Mouse (Mus musculus) intestine, postnatal 0 days (tissue): Measurements from ENCODE around the gene Ext2. TPM values are rescaled to one million over a fixed set of nuclear protein-coding genes. Genes with fewer than 3 reads are reported as not detected.

ENCODE experiments used
- ATAC-seq: fragments of 200-750 bp; cut with Nextera tagmentation; 2 replicates; pipeline ENCODE4 v1.8.0; 2017; ENCODE audit warnings: mild to moderate bottlenecking, moderate TSS enrichment, moderate library complexity
- H3K27ac ChIP-seq: fragments of 300-500 bp; sonication (generic); 2 replicates; pipeline ENCODE4 v1.5.1; 2014; ENCODE audit warnings: mild to moderate bottlenecking, low read depth, low read length, moderate library complexity
- H3K27me3 ChIP-seq: fragments of 300-500 bp; sonication (generic); replicated peaks from 2 replicates; pipeline ENCODE4 v1.6.1; 2014; ENCODE audit warnings: low read length, mixed read lengths; ENCODE audit not compliant: control insufficient read depth, insufficient read depth
- H3K36me3 ChIP-seq: fragments of 300-500 bp; sonication (generic); 2 replicates; pipeline ENCODE4 v1.6.1; 2014; ENCODE audit warnings: mild to moderate bottlenecking, moderate library complexity; ENCODE audit not compliant: control insufficient read depth, insufficient read depth
- H3K4me1 ChIP-seq: fragments of 300-500 bp; sonication (generic); replicated peaks from 2 replicates; pipeline ENCODE4 v1.6.1; 2014; ENCODE audit warnings: antibody characterized with exemption, low read length, mixed read lengths; ENCODE audit not compliant: control insufficient read depth, insufficient read depth
- H3K4me2 ChIP-seq: fragments of 300-500 bp; sonication (generic); replicated peaks from 2 replicates; pipeline ENCODE4 v1.6.1; 2014; ENCODE audit warnings: low read depth, mild to moderate bottlenecking, moderate library complexity
- H3K4me3 ChIP-seq: fragments of 300-500 bp; sonication (generic); 2 replicates; pipeline ENCODE4 v1.5.1; 2014; ENCODE audit warnings: low read depth, low read length
- H3K9ac ChIP-seq: fragments of 300-500 bp; sonication (generic); 2 replicates; pipeline ENCODE4 v1.6.1; 2014; ENCODE audit warnings: mild to moderate bottlenecking, low read depth, low read length
- H3K9me3 ChIP-seq: fragments of 300-500 bp; sonication (generic); 2 replicates; pipeline ENCODE4 v1.6.1; 2016; ENCODE audit warnings: mixed run types; ENCODE audit not compliant: control insufficient read depth
- CTCF ChIP-seq: sonication (generic); IDR thresholded peaks from 2 replicates; pipeline ENCODE4 v1.5.1; 2016; ENCODE audit warnings: low read depth, mild to moderate bottlenecking, control low read depth, antibody characterized with exemption, moderate library complexity
- WGBS: fragments of 180-500 bp; shearing (Covaris S2); extraction: QIAGEN DNeasy Blood & Tissue Kit; methylation state at CpG from one replicate; pipeline ENCODE4 v1.1.7; 2014; 5-methylcytosine and 5-hydroxymethylcytosine counted together
- polyA plus RNA-seq: library from polyadenylated mRNA; unstranded; fragments of >200 nt; fragmentation: Nextera tagmentation; extraction: Ambion mirVana; gene quantifications from 2 replicates; pipeline ENCODE4 v1.2.1, GENCODE M21; 2015

Gene Ext2
- polyA plus RNA-seq, 1 experiment from 2014 or later, result 40.8 TPM

DNA sequence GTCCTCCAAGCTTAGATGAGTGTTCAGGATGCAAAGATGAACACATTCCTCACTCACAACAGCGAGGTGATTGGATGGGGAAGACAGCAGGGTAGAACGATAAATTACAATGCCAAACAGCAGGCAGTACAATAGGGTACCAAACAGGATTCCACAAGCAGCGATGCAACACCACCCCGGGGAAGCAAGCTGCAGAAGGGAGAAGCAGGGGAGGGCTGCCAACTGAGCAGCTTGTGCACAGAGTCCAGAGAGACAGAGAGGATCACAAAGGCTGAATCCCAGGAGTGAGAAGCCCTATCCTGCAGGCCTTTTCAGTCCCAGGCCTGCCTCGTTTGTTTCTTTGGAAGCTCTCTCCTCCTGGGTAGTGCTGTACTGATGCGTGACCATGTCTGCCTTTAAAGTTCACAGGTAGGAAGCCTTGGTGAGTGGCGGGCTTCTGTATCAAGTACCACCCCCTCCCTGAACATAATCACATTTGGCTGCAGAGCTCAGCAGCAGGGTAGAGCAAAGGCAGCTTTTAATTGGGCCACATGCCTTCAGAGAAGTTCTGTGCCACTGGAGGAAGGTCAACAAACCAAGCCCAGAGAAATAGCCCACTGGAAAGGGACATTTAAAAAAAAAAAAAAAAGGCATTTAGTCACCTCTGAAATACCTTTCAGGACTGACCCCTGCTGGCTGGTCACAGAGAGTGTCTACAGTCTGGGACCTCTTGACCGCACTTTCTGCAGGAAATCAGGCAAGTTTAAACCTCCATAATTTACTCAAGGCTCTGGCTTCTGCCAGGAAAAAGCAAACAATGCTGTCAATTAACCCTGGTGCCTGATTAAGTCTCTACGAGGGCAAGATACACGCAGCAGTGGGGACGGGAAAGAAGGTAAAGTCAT is 77.8 kb downstream of the Ext2 start:
- Histone ChIP-seq H3K36me3 (no peaks in the 10 kb centered on the region), H3K4me3 (no peak overlapping the region), H3K9ac (no peak overlapping the region), H3K27me3 (no peaks in the 10 kb centered on the region), H3K4me1 (no peaks in the 10 kb centered on the region), H3K27ac (peak overlapping the region; percentile 6; the same call in 1 of the 2 replicates), H3K9me3 (no peaks in the 10 kb centered on the region), H3K4me2 (no peak overlapping the region)
- peak; percentile 47 for TF ChIP-seq CTCF
- 48% methylated on average over 11 of the region's 11 CpGs for WGBS
- ATAC-seq, result no peak

DNA sequence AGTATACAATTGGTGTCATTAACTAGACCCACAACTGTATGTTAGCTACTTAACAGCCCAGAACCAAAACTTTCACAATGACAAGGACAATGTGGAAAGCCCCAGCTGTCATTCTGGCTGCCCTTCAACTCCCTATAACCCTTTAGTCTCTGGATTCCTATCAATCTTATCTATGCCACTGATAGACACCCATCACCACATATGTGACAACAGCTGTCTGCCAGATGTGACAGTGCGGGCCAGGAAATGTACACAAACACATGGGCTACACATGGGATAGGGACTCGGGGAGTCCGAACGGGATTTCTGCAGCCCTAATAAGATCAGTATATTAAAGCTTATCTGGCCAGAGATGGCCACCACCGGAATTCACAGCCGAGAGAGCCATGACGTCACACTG is 80.7 kb downstream of the Ext2 start:
- no peak overlapping the region for H3K9ac ChIP-seq
- H3K4me3 ChIP-seq, result no peak overlapping the region
- WGBS, result 76% methylated on average over 7 of the region's 7 CpGs
- no peaks in the 10 kb centered on the region for H3K36me3 ChIP-seq
- H3K27me3 ChIP-seq, result no peaks in the 10 kb centered on the region
- peaks cover 7% of the 10 kb centered on the region; the same call in 1 of the 2 replicates for H3K4me1 ChIP-seq
- no peak overlapping the region for H3K27ac ChIP-seq
- H3K9me3 ChIP-seq, result no peaks in the 10 kb centered on the region
- H3K4me2 ChIP-seq, result no peak overlapping the region
- ATAC-seq, result no peak
- TF ChIP-seq CTCF, result no peak

DNA sequence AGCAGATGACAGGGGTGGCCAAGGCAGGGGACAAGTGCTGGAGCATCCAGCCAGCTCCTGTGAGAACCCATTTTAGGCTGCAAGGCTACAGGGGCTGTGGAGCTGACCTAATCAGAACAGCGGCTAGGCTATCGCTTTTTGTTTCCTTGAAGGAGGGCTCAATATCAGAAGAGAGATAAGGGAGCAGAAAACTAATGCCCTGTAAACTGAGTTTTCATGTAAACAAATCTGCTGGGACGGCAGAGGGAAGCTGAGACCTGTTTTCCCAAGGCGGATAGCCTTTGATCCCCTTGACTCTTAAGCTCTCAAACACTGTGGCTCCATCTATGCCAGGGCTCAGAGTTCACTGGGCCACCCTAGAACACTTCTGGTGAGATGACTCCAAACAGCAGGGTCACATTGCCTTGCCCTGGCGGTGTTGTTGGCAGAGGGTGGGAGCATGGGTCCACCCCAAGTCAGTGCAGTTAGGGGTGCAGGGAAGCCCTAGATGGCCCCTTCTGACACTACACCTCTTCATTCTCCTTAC is 83.3 kb downstream of the Ext2 start:
- TF ChIP-seq CTCF, result no peak
- H3K4me1 ChIP-seq, result peaks cover 7% of the 10 kb centered on the region; the same call in 1 of the 2 replicates
- ATAC-seq, result peak; percentile 64
- no peak overlapping the region for H3K4me3 ChIP-seq
- H3K9ac ChIP-seq, result no peak overlapping the region
- no peak overlapping the region for H3K4me2 ChIP-seq
- 27% methylated on average over 5 of the region's 5 CpGs for WGBS
- H3K27ac ChIP-seq, result no peak overlapping the region
- H3K9me3 ChIP-seq, result no peaks in the 10 kb centered on the region
- H3K27me3 ChIP-seq, result no peaks in the 10 kb centered on the region
- H3K36me3 ChIP-seq, result peaks cover 6% of the 10 kb centered on the region; the same call in 1 of the 2 replicates

DNA sequence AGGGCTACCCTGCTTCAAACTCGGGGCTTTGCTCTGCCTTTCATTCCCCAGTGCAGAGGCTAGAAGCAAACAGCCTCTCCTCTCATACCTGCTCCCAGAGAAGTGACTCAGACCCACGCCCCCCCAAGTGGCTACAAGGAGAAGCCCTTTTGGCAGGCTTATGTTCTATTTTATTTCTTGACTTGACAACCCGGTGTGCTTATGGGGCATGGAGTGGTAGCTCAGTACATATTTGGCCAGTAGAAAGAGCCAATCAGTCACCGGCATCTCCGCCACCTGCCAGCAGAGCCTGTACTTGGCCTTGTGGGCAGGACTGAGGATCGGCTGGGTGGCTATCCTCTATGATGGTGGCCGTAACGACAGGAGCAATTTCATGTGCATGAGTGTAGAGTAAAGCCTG is 85.2 kb downstream of the Ext2 start:
- peaks cover 6% of the 10 kb centered on the region; the same call in 1 of the 2 replicates for H3K36me3 ChIP-seq
- H3K9me3 ChIP-seq, result no peaks in the 10 kb centered on the region
- no peak overlapping the region for H3K9ac ChIP-seq
- H3K4me3 ChIP-seq, result no peak overlapping the region
- no peak overlapping the region for H3K27ac ChIP-seq
- no peak for TF ChIP-seq CTCF
- no peak overlapping the region for H3K4me2 ChIP-seq
- peaks cover 7% of the 10 kb centered on the region; the same call in 1 of the 2 replicates for H3K4me1 ChIP-seq
- 87% methylated on average over 8 of the region's 8 CpGs for WGBS
- ATAC-seq, result no peak
- H3K27me3 ChIP-seq, result no peaks in the 10 kb centered on the region

GRCm38 (mm10) chr2:93732658-93733057 is 89.7 kb downstream of the Ext2 start:
- Histone ChIP-seq H3K27me3 (no peaks in the 10 kb centered on the region), H3K4me1 (no peaks in the 10 kb centered on the region), H3K4me3 (no peak overlapping the region), H3K36me3 (peaks cover 24% of the 10 kb centered on the region), H3K9ac (no peak overlapping the region), H3K4me2 (no peak overlapping the region), H3K9me3 (no peaks in the 10 kb centered on the region), H3K27ac (no peak overlapping the region)
- WGBS, result 49% methylated on average over 7 of the region's 7 CpGs
- ATAC-seq, result peak; percentile 38
- TF ChIP-seq CTCF, result no peak

DNA sequence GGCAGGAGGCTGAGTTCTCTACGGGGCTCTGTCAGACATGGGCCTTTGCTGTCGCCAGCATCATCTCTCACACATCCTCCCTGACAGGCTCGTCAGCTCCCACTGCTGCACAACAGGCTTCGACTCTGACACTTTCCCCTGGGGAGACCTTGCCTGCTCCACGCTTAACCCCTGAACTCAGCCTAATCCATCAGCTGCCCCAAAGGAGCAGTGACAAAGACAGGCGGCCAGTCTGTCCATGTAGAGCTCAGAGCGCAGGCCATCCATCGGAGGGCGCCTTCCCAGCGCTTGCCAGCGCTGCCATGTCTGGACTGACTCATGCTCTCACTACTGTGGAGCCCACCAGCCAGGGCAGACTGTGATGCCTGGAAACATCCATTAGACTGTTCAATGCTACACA is 92.8 kb downstream of the Ext2 start:
- WGBS, result 78% methylated on average over 11 of the region's 11 CpGs
- no peak overlapping the region for H3K4me2 ChIP-seq
- no peak for ATAC-seq
- H3K27ac ChIP-seq, result no peak overlapping the region
- H3K9me3 ChIP-seq, result no peaks in the 10 kb centered on the region
- no peak for TF ChIP-seq CTCF
- H3K4me1 ChIP-seq, result no peaks in the 10 kb centered on the region
- no peaks in the 10 kb centered on the region for H3K27me3 ChIP-seq
- H3K4me3 ChIP-seq, result no peak overlapping the region
- H3K36me3 ChIP-seq, result peaks cover 18% of the 10 kb centered on the region
- H3K9ac ChIP-seq, result no peak overlapping the region
